In the genomic region with DNA sequence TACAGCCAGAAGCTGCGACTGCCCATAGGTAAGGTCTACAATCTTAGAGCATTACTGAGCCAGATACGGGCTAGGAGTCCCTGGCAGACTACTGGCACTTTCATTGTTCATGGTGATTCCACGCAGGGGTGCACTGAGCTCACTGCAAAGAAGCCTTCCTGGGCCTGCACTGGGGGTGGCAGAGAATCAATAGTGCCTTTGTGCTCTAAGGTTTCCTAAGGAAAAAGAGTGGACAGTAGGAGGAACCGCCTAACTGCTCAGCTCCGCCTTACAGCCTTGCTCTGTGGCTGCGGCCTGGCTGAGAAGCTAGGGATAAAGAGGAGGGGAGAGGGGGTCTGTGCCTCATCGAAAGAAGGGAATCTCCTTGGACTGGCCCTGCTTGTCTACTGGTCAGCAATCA, we compare ENCODE assay signal across 9 mouse cellular contexts. TPM values are rescaled to one million over a fixed set of nuclear protein-coding genes. Genes with fewer than 3 reads are reported as not detected.
DNase-seq lines count a peak whose midpoint lies in the region; ATAC-seq and TF ChIP-seq lines count a peak whose summit lies in the region.
"Had no signal": no experiment of that assay in that cellular context is flagged by ENCODE, and none has a peak within 500 bp of the region (broad histone marks: within the 10 kb centered on the region; RNA-seq: fewer than 3 reads in every experiment).

A gene (plus strand): TSS at position 301 of the 400 bp plus-strand sequence.

- no peak for TF ChIP-seq CTCF in kidney, postnatal 0 days (IDR thresholded peaks at IDR 0.05; ENCODE audit: low read depth)

- ATAC-seq in kidney, postnatal 0 days (replicated peaks; ENCODE audit: low FRiP score, low read depth): no peak
- no peak for ATAC-seq in forebrain, embryonic 12.5 days (ENCODE audit: low FRiP score)
- ATAC-seq in limb, embryonic 11.5 days (ENCODE audit: insufficient number of reproducible peaks, low FRiP score, low TSS enrichment, low read depth): no peak
- no peak for ATAC-seq in neural tube, embryonic 15.5 days (ENCODE audit: low FRiP score)

- H3K27me3 ChIP-seq in kidney, postnatal 0 days (ENCODE audit: insufficient read depth, low read length): peaks cover 10% of the 10 kb centered on the region; the same call in 1 of the 2 replicates
- H3K27me3 ChIP-seq in forebrain, embryonic 12.5 days: peaks cover 50% of the 10 kb centered on the region
- peaks cover 40% of the 10 kb centered on the region for H3K27me3 ChIP-seq in limb, embryonic 11.5 days (ENCODE audit: control insufficient read depth, insufficient read depth, low read length)
- H3K27me3 ChIP-seq in neural tube, embryonic 15.5 days (replicated peaks): peaks cover 15% of the 10 kb centered on the region

- no peaks in the 10 kb centered on the region for H3K9me3 ChIP-seq in kidney, postnatal 0 days (replicated peaks; ENCODE audit: low read length)
- 0 out of 2 replicates have a peak, but pooled peaks cover 3% of the 10 kb centered on the region for H3K9me3 ChIP-seq in forebrain, embryonic 12.5 days
- H3K9me3 ChIP-seq in limb, embryonic 11.5 days (ENCODE audit: control insufficient read depth, low read length): peaks cover 4% of the 10 kb centered on the region; the same call in 1 of the 2 replicates
- no peaks in the 10 kb centered on the region for H3K9me3 ChIP-seq in neural tube, embryonic 15.5 days (replicated peaks)

- H3K27ac ChIP-seq in kidney, postnatal 0 days: no peak within 1 kb of the TSS
- no peak within 1 kb of the TSS for H3K27ac ChIP-seq in forebrain, embryonic 12.5 days
- H3K27ac ChIP-seq in limb, embryonic 11.5 days (replicated peaks; ENCODE audit: low read depth, low read length): no peak within 1 kb of the TSS
- 0 out of 2 replicates have a peak within 1 kb of the TSS, but pooled peaks have one; percentile 1 for H3K27ac ChIP-seq in neural tube, embryonic 15.5 days (replicated peaks)

- peak within 1 kb of the TSS; percentile 70 for H3K9ac ChIP-seq in kidney, postnatal 0 days (ENCODE audit: low read depth, low read length)
- peak within 1 kb of the TSS; percentile 76 for H3K9ac ChIP-seq in forebrain, embryonic 12.5 days
- peak within 1 kb of the TSS; percentile 76 for H3K9ac ChIP-seq in limb, embryonic 11.5 days (ENCODE audit: low read length)
- H3K9ac ChIP-seq in neural tube, embryonic 15.5 days (replicated peaks): peak within 1 kb of the TSS; percentile 76

- peak within 1 kb of the TSS; percentile 47 for H3K4me3 ChIP-seq in kidney, postnatal 0 days (replicated peaks; ENCODE audit: low read depth, low read length)
- peak within 1 kb of the TSS; percentile 59 for H3K4me3 ChIP-seq in forebrain, embryonic 12.5 days (replicated peaks)
- H3K4me3 ChIP-seq in limb, embryonic 11.5 days (ENCODE audit: low read depth, low read length): peak within 1 kb of the TSS; percentile 50
- H3K4me3 ChIP-seq in neural tube, embryonic 15.5 days (replicated peaks): peak within 1 kb of the TSS; percentile 57

- DNase-seq in kidney, postnatal 0 days (ENCODE audit: low spot score): no peak
- no peak for DNase-seq in kidney, postnatal 10 days
- no peak for DNase-seq in limb, embryonic 11.5 days (ENCODE audit: low spot score)
- no peak for DNase-seq in thymus, postnatal 36 days
- no peak for DNase-seq in thymus, adult 18-20 months
- DNase-seq: cerebellum, adult 11-12 months; kidney, postnatal 36 days had no signal

- H3K4me2 ChIP-seq in kidney, postnatal 0 days (ENCODE audit: low read length): peak within 1 kb of the TSS; percentile 93
- peak within 1 kb of the TSS; percentile 89 for H3K4me2 ChIP-seq in forebrain, embryonic 12.5 days
- H3K4me2 ChIP-seq in limb, embryonic 11.5 days (ENCODE audit: low read depth, severe bottlenecking): peak within 1 kb of the TSS; percentile 92
- peak within 1 kb of the TSS; percentile 89 for H3K4me2 ChIP-seq in neural tube, embryonic 15.5 days

- peaks cover 12% of the 10 kb centered on the region; the same call in 1 of the 2 replicates for H3K4me1 ChIP-seq in kidney, postnatal 0 days (replicated peaks; ENCODE audit: insufficient read depth, low read length)
- peaks cover 15% of the 10 kb centered on the region for H3K4me1 ChIP-seq in forebrain, embryonic 12.5 days
- no peaks in the 10 kb centered on the region for H3K4me1 ChIP-seq in limb, embryonic 11.5 days (ENCODE audit: control insufficient read depth, insufficient read depth, low read length)
- peaks cover 19% of the 10 kb centered on the region for H3K4me1 ChIP-seq in neural tube, embryonic 15.5 days

- 69% methylated on average over 7 of the region's 7 CpGs for WGBS in kidney, postnatal 0 days
- 17% methylated on average over 7 of the region's 7 CpGs for WGBS in forebrain, embryonic 12.5 days
- WGBS in limb, embryonic 11.5 days: 57% methylated on average over 7 of the region's 7 CpGs
- WGBS in neural tube, embryonic 15.5 days: 40% methylated on average over 7 of the region's 7 CpGs

- no peaks in the 10 kb centered on the region for H3K36me3 ChIP-seq in kidney, postnatal 0 days (ENCODE audit: insufficient read depth, low read length)
- no peaks in the 10 kb centered on the region for H3K36me3 ChIP-seq in forebrain, embryonic 12.5 days (replicated peaks)
- H3K36me3 ChIP-seq in limb, embryonic 11.5 days (ENCODE audit: control insufficient read depth, insufficient read depth, low read length): no peaks in the 10 kb centered on the region
- H3K36me3 ChIP-seq in neural tube, embryonic 15.5 days: no peaks in the 10 kb centered on the region

RNA-seq across cellular contexts. Expression of the gene that starts here (rescaled TPM):
- 0.50 and 0.75 TPM in 2 replicates for polyA plus RNA-seq in kidney, postnatal 0 days (2015; fragmentation: Nextera tagmentation; extraction: Ambion mirVana)
- 0.87 and 1.8 TPM in 2 replicates for polyA plus RNA-seq in forebrain, embryonic 12.5 days (2016; fragmentation: Nextera tagmentation; extraction: Ambion mirVana)
- polyA plus RNA-seq in limb, embryonic 11.5 days (2014; fragmentation: Nextera tagmentation; extraction: Ambion mirVana): 1.0 and 1.2 TPM in 2 replicates
- 2.1 and 2.9 TPM in 2 replicates for polyA plus RNA-seq in neural tube, embryonic 15.5 days (2015; fragmentation: Nextera tagmentation; extraction: Ambion mirVana)
